11 mouse cellular contexts compared by ENCODE assay signal in the genomic region with DNA sequence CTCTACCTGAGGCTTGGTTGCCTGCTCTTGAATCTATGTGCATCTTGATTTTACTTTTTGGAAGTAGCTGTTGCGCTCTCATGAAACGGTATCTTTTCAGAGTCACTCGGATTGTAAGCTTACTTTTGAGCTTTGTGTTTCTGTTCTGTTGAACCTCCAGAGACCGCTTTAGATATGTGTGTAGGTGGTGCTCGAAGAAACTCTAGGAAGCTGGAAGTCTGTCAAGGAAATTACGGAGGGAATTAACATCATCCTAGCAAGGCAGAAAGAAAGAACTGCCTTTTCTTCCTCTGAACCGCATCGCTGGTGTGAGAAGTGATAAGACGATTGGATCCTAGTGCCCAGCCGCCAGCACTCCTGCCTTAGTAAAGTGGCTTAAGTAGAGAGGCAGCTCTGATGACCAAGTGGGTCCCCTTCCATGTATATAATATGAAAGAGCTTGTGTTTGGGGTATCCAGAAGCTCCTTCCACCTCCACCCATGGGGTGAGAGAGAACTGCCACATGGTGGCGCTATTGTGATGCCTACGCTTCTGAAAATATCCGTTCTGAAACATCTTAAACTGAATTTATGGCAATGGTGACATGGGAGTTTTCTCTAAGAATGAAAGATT. TPM values are rescaled to one million over a fixed set of nuclear protein-coding genes. Genes with fewer than 3 reads are reported as not detected.
DNase-seq lines count a peak whose midpoint lies in the region; ATAC-seq and TF ChIP-seq lines count a peak whose summit lies in the region.
"Had no signal": no experiment of that assay in that cellular context is flagged by ENCODE, and none has a peak within 500 bp of the region (broad histone marks: within the 10 kb centered on the region; RNA-seq: fewer than 3 reads in every experiment).

No protein-coding gene starts in this region.

- H3K36me3 ChIP-seq in heart, postnatal 0 days (replicated peaks; ENCODE audit: control insufficient read depth, insufficient read depth, low read length): no peaks in the 10 kb centered on the region
- no peaks in the 10 kb centered on the region for H3K36me3 ChIP-seq in heart, embryonic 12.5 days
- H3K36me3 ChIP-seq in midbrain, postnatal 0 days (ENCODE audit: insufficient read depth, low read length): no peaks in the 10 kb centered on the region
- H3K36me3 ChIP-seq in midbrain, embryonic 15.5 days (replicated peaks): no peaks in the 10 kb centered on the region
- H3K36me3 ChIP-seq: limb, embryonic 12.5 days had no signal

- H3K4me3 ChIP-seq in heart, postnatal 0 days (ENCODE audit: low read depth, low read length): no peak overlapping the region
- no peak overlapping the region for H3K4me3 ChIP-seq in heart, embryonic 12.5 days
- no peak overlapping the region for H3K4me3 ChIP-seq in midbrain, postnatal 0 days (ENCODE audit: low read depth, low read length)
- H3K4me3 ChIP-seq in midbrain, embryonic 15.5 days: no peak overlapping the region
- H3K4me3 ChIP-seq: limb, embryonic 12.5 days had no signal

- 56% methylated on average over 13 of the region's 13 CpGs for WGBS in heart, postnatal 0 days
- WGBS in heart, embryonic 12.5 days: 63% methylated on average over 13 of the region's 13 CpGs
- 78% methylated on average over 13 of the region's 13 CpGs for WGBS in midbrain, postnatal 0 days
- WGBS in midbrain, embryonic 15.5 days: 78% methylated on average over 13 of the region's 13 CpGs

- peaks cover 38% of the 10 kb centered on the region for H3K27me3 ChIP-seq in heart, postnatal 0 days (ENCODE audit: control insufficient read depth, insufficient read depth, low read length)
- peaks cover 44% of the 10 kb centered on the region for H3K27me3 ChIP-seq in heart, embryonic 12.5 days (replicated peaks)
- H3K27me3 ChIP-seq in midbrain, postnatal 0 days (ENCODE audit: insufficient read depth, low read length): no peaks in the 10 kb centered on the region
- H3K27me3 ChIP-seq in midbrain, embryonic 15.5 days (replicated peaks): no peaks in the 10 kb centered on the region

- H3K9me3 ChIP-seq in heart, postnatal 0 days (replicated peaks; ENCODE audit: control insufficient read depth, low read length): no peaks in the 10 kb centered on the region
- H3K9me3 ChIP-seq in heart, embryonic 12.5 days (replicated peaks): no peaks in the 10 kb centered on the region
- no peaks in the 10 kb centered on the region for H3K9me3 ChIP-seq in midbrain, postnatal 0 days (ENCODE audit: low read length)
- no peaks in the 10 kb centered on the region for H3K9me3 ChIP-seq in midbrain, embryonic 15.5 days
- H3K9me3 ChIP-seq: limb, embryonic 12.5 days had no signal

- no peak overlapping the region for H3K4me2 ChIP-seq in heart, postnatal 0 days (ENCODE audit: low read depth, low read length)
- no peak overlapping the region for H3K4me2 ChIP-seq in heart, embryonic 12.5 days
- H3K4me2 ChIP-seq in midbrain, postnatal 0 days (ENCODE audit: low read depth, low read length, poor library complexity, severe bottlenecking): no peak overlapping the region
- H3K4me2 ChIP-seq in midbrain, embryonic 15.5 days: no peak overlapping the region
- H3K4me2 ChIP-seq: limb, embryonic 12.5 days; midbrain, embryonic 11.5 days had no signal

- no peak for ATAC-seq in heart, postnatal 0 days (ENCODE audit: insufficient read depth, low read depth)
- ATAC-seq in heart, embryonic 12.5 days (ENCODE audit: insufficient number of reproducible peaks, low FRiP score): no peak
- ATAC-seq in midbrain, postnatal 0 days (ENCODE audit: low FRiP score): no peak
- no peak for ATAC-seq in midbrain, embryonic 15.5 days (replicated peaks)
- ATAC-seq in erythroblast, adult 5-6 weeks (replicated peaks; ENCODE audit: low FRiP score, poor library complexity, severe bottlenecking): no peak
- no peak for ATAC-seq in activated CD4-positive, CD25-positive, alpha-beta regulatory T cell, adult 4 months

- H3K27ac ChIP-seq in heart, postnatal 0 days (ENCODE audit: low read depth): no peak overlapping the region
- no peak overlapping the region for H3K27ac ChIP-seq in heart, embryonic 12.5 days (ENCODE audit: poor library complexity, severe bottlenecking)
- no peak overlapping the region for H3K27ac ChIP-seq in midbrain, postnatal 0 days (ENCODE audit: low read depth, low read length)
- no peak overlapping the region for H3K27ac ChIP-seq in midbrain, embryonic 15.5 days
- H3K27ac ChIP-seq: limb, embryonic 12.5 days had no signal

- TF ChIP-seq EP300 in heart, postnatal 0 days (IDR thresholded peaks at IDR 0.05; ENCODE audit: low read depth): no peak

- DNase-seq in heart, postnatal 0 days (ENCODE audit: low spot score): no peak
- no peak for DNase-seq in midbrain, postnatal 0 days (ENCODE audit: low spot score)
- peak; percentile 21 for DNase-seq in layer of hippocampus, adult 9-11 months
- peak; percentile 45 for DNase-seq in testis, postnatal 10 days (ENCODE audit: low spot score)

- peak; percentile 45 for TF ChIP-seq CTCF in heart, postnatal 0 days (IDR thresholded peaks at IDR 0.05; ENCODE audit: low read depth)
- peak; percentile 64 for TF ChIP-seq CTCF in midbrain, postnatal 0 days (IDR thresholded peaks at IDR 0.05)

- no peaks in the 10 kb centered on the region; the same call in 1 of the 2 replicates for H3K4me1 ChIP-seq in heart, postnatal 0 days (ENCODE audit: control insufficient read depth, insufficient read depth)
- peaks cover 3% of the 10 kb centered on the region; the same call in 1 of the 2 replicates for H3K4me1 ChIP-seq in heart, embryonic 12.5 days (replicated peaks)
- H3K4me1 ChIP-seq in midbrain, postnatal 0 days (ENCODE audit: insufficient read depth, low read length): no peaks in the 10 kb centered on the region
- peaks cover 9% of the 10 kb centered on the region; the same call in 1 of the 2 replicates for H3K4me1 ChIP-seq in midbrain, embryonic 15.5 days
- H3K4me1 ChIP-seq: limb, embryonic 12.5 days had no signal

- H3K9ac ChIP-seq in heart, postnatal 0 days (replicated peaks; ENCODE audit: low read depth, low read length): no peak overlapping the region
- no peak overlapping the region for H3K9ac ChIP-seq in heart, embryonic 12.5 days
- no peak overlapping the region for H3K9ac ChIP-seq in midbrain, postnatal 0 days (replicated peaks; ENCODE audit: low read length, poor library complexity, severe bottlenecking)
- no peak overlapping the region for H3K9ac ChIP-seq in midbrain, embryonic 15.5 days
- H3K9ac ChIP-seq: limb, embryonic 12.5 days had no signal

RNA-seq across cellular contexts. Expression of a gene that starts 4.3 kb away (rescaled TPM):
- 0.27 and 0.46 TPM in 2 replicates for total RNA-seq in heart, postnatal 0 days (2014; rRNA removed; ENCODE audit: low replicate concordance)
- 0.26 and 0.46 TPM in 2 replicates for polyA plus RNA-seq in heart, postnatal 0 days (2015; fragmentation: Nextera tagmentation; extraction: Ambion mirVana)
- polyA plus RNA-seq in heart, embryonic 12.5 days (2016; fragmentation: Nextera tagmentation; extraction: Ambion mirVana): 0.35 and 0.47 TPM in 2 replicates
- 37.2 and 38.2 TPM in 2 replicates for total RNA-seq in midbrain, postnatal 0 days (2014; rRNA removed)
- 8.2 and 9.8 TPM in 2 replicates for polyA plus RNA-seq in midbrain, postnatal 0 days (2015; fragmentation: Nextera tagmentation; extraction: Ambion mirVana)
- polyA plus RNA-seq in midbrain, embryonic 15.5 days (2015; fragmentation: Nextera tagmentation; extraction: Ambion mirVana): 11.8 and 13.3 TPM in 2 replicates
- total RNA-seq in erythroblast, adult 5-6 weeks (2015; ENCODE audit: low replicate concordance): not detected in 2 replicates
- total RNA-seq in erythroblast, adult 5-6 weeks (2017; ENCODE audit: low replicate concordance): 3.0 TPM in 1 of 2 replicates, not detected in the other
- under 1 TPM in 1 of 2 experiments, not detected in 1; 0.16 TPM for polyA plus RNA-seq in activated CD4-positive, CD25-positive, alpha-beta regulatory T cell, adult 4 months (2017; shearing (Covaris generic))
- total RNA-seq: common myeloid progenitor, adult 5-6 weeks had no signal

Comparison
In these comparisons a context has a peak if more than half of its experiments do, and no peak if none do; other contexts are left out.
1. DNase-seq: peak in layer of hippocampus, adult 9-11 months (single experiment) and testis, postnatal 10 days (single experiment); none in heart, postnatal 0 days (single experiment) and midbrain, postnatal 0 days (single experiment).